Mouse (Mus musculus): Measurements from ENCODE around the gene Asb15.

DNA sequence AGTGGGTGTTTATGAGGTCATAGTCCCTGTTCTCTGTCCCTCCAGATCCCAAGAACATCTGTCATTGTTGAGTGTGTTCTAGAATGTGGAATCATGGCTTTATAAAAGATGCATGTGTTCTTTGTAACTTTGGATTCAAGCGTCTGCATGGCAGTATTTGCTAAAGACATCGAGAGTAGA, at the start of gene Asb15:
- no peak for TF ChIP-seq EP300 (IDR thresholded peaks at IDR 0.05; ENCODE audit: low read depth in 1 of 2, low read length in 2 of 2)
- no peak for TF ChIP-seq CTCF (IDR thresholded peaks at IDR 0.05 in 2 of 3, conservative IDR thresholded peaks at IDR 0.05 in 1 of 3; ENCODE audit: control insufficient read depth in 1 of 3, insufficient read depth in 1 of 3, low read depth in 2 of 3, low read length in 3 of 3, poor library complexity in 1 of 3, severe bottlenecking in 1 of 3)
- no peak for TF ChIP-seq ETS1 (IDR thresholded peaks at IDR 0.05; ENCODE audit: low read depth, low read length)
